In genomic region chr15:6551875-6552274, GRCm38 (mm10) we compare ENCODE assay signal across 22 mouse cellular contexts.
"Had no signal": no experiment of that assay in that cellular context is flagged by ENCODE, and none has a peak within 500 bp of the region (broad histone marks: within the 10 kb centered on the region; RNA-seq: fewer than 3 reads in every experiment).

No protein-coding gene starts in this region.

- H3K9ac ChIP-seq: limb, embryonic 13.5 days; lung, embryonic 14.5 days; midbrain, embryonic 13.5 days; neural tube, embryonic 13.5 days had no signal

- H3K36me3 ChIP-seq: limb, embryonic 13.5 days; midbrain, embryonic 10.5 days; midbrain, embryonic 13.5 days; neural tube, embryonic 13.5 days had no signal

- ATAC-seq: hindbrain, postnatal 0 days; inflammation-experienced regulatory T-cells, adult 6 months; intestine, embryonic 16.5 days; lung, postnatal 0 days; midbrain, embryonic 13.5 days; midbrain, embryonic 16.5 days had no signal

- H3K9me3 ChIP-seq: limb, embryonic 13.5 days; midbrain, embryonic 10.5 days; midbrain, embryonic 13.5 days; neural tube, embryonic 13.5 days had no signal

- H3K27me3 ChIP-seq: limb, embryonic 13.5 days; midbrain, embryonic 13.5 days; neural tube, embryonic 13.5 days had no signal

- H3K4me1 ChIP-seq: limb, embryonic 13.5 days; midbrain, embryonic 10.5 days; midbrain, embryonic 13.5 days; neural tube, embryonic 13.5 days had no signal

- H3K4me2 ChIP-seq: limb, embryonic 13.5 days; lung, embryonic 14.5 days; midbrain, embryonic 13.5 days; neural tube, embryonic 13.5 days had no signal

- DNase-seq: kidney, adult 2 months; kidney, postnatal 25 days; layer of hippocampus, postnatal 36 days; left cerebral cortex, postnatal 4 days; lung, embryonic 14.5 days; retina, postnatal 1 day; thymus, adult 2 months; thymus, postnatal 14 days had no signal

- H3K27ac ChIP-seq: hindbrain, postnatal 0 days; kidney, postnatal 0 days; left cerebral cortex, adult 2 months; limb, embryonic 13.5 days; macrophage; midbrain, embryonic 10.5 days; midbrain, embryonic 13.5 days; neural tube, embryonic 13.5 days; stomach, postnatal 0 days had no signal

- H3K4me3 ChIP-seq: left cerebral cortex, adult 2 months; limb, embryonic 13.5 days; midbrain, embryonic 10.5 days; midbrain, embryonic 13.5 days; myocyte; neural tube, embryonic 13.5 days had no signal
